Mouse (Mus musculus) liver, adult (tissue): ENCODE measurements around the gene 1110004F10Rik.

Experiments
- GATA4 ChIP-seq: IDR thresholded peaks from 2 replicates; pipeline ENCODE4 v1.6.1; 2014; ENCODE audit warnings: mild to moderate bottlenecking, low read length; ENCODE audit not compliant: insufficient replicate concordance

1110004F10Rik gene

DNA sequence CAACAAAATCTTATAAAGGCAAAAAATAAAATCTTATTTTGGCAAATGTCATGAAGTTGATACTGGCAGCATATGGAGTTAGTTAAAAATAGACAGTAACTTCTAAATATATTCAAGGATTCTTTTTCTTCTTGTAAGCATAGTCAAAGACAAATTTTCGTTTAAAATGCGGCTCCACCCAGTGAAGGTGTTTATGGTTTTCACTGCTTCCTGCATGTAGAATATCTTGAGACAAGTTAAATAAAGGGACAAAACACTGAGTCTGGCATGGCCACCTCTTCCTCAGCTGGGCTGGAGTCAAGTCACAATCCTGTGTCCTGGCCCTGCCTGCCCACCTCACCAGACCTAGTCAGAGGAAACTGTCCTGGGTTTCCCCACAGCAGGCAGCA is 84.4 kb downstream of the 1110004F10Rik start:
- no peak for TF ChIP-seq GATA4

DNA sequence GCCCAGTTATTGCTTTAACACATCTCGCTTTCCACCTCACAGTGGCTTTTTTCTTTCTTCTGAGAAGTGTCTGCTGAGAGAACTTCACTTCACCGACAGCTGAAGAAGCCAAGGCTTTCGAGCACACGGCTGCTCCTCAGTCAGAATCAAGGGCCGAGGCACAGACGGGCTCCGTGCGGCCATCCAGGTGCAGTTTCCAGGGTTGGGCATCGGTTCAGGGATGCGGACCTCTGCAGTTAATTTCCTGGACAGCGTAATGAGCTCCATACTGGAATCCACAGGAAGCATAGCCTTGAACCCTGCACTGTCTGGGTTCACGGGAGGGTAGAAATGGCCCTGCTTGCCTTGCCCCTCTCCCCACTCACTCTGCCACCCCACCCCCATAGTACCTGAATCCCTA is 84.9 kb downstream of the 1110004F10Rik start:
- no peak for TF ChIP-seq GATA4

DNA sequence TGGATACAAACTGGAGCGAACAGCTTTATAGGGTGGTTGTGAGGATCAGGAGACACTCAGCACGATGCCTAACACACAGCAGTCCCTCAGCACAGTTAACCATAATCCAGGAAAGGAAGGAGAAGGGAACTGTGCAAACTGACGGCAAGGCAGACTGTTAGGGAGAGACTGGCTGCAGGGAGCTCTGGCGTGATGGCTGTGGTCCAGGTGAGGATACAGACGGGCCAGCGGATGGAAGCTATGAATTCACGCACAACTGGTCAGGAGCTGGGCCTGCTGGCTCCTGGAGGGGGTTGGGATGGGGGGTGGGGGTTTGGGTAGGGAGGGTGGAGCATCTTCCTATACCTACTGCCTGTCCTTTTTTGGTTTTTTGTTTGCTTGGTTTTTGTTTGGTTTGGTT is 86.5 kb downstream of the 1110004F10Rik start:
- no peak for TF ChIP-seq GATA4

DNA sequence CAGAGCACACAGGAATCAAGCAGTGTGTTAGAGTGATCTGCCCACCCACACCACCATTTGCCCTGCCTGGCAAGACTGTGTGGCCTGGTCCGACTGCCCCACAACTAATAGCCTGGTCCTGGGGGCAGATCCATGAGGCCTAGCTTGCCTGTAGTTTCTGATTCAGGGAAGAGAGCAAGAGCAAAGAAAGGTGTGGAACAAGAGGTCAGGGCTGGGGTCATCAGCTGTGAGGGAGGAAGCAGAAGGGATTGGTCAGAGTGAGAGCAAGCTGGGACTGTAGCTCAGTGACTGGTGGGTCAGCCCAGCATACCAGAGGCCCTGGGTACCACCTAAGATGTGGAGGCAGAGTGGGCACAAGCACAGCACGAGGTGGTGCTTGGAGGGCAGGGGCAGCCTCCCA is 87.9 kb downstream of the 1110004F10Rik start:
- TF ChIP-seq GATA4 = no peak

DNA sequence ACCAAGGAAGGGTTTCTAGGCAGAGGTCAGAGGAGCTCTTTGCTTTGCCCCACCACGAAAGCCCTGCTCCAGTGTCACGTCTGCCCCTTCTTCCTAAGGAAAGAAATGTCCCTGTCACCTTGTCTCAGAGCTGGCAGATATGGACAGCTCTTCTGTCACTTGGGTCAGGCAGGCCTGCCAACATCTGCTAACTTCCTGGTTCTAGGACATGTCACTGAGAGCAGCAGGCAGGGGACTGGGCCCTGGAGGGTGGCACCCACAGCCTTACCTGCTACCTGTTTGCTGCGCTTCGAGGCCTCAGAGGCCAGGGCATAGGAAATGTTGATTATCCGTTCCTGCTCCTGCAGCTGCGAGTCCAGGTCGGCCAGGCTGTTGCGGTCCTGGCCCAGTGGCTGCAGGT is 89.1 kb downstream of the 1110004F10Rik start:
- no peak for TF ChIP-seq GATA4

DNA sequence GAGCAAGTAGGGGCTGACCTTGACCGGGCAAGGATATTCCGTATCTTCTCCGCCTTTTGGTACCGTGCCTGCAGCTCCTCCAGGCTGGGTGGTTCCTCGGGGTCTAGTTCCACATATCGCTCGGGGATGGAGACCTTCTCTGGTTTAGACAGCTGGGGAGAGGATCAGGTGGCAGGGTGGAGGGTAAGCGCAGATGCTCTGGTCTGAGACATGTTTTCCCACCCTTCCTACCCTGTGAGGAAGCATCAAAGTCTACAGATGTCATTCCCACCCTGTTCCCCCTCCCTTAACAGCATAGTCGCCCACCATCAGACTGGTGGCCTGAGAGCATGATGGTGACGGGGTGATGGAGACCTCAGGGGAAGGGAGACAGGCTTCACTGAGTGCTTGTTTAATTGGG is 90.2 kb downstream of the 1110004F10Rik start:
- TF ChIP-seq GATA4 = no peak

DNA sequence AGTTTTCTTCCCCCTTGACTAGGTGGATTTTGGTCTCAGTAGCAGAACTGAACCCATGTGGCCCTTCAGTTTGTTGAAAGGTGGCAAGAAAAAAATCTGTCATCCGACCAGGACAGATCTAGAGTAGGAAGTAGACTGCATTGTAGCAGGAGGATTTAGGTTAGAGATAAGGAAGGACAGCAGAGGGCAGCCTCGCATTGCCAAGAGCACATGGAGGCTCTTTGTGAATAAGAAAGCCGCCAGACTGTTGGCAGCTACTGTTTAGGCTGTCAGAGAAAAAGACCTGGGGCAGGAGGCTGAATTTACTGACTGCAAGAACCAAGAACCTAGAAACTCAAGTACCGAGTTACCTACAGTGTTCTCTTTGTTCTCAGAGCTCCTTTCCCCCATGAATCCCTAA is 92.2 kb downstream of the 1110004F10Rik start:
- no peak for TF ChIP-seq GATA4

DNA sequence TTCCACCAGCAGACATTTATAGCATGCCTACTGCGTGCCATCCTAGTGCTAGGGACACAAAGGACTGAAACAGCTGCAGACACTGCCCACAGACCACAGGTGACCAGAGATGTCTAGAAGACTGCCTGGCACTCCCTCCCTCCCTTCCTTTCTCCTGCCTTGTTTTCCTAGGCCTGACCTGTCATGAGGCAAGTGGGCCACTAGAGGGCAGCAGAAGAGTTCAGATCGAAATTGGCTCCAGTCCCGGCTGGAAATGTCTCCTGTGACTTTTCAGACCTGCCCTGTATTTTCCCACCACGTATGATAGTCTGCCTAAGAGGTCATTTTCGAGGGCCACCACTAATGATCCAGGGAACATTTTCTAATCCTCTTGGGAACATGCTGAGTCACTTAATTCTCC is 92.9 kb downstream of the 1110004F10Rik start:
- TF ChIP-seq GATA4 = no peak

DNA sequence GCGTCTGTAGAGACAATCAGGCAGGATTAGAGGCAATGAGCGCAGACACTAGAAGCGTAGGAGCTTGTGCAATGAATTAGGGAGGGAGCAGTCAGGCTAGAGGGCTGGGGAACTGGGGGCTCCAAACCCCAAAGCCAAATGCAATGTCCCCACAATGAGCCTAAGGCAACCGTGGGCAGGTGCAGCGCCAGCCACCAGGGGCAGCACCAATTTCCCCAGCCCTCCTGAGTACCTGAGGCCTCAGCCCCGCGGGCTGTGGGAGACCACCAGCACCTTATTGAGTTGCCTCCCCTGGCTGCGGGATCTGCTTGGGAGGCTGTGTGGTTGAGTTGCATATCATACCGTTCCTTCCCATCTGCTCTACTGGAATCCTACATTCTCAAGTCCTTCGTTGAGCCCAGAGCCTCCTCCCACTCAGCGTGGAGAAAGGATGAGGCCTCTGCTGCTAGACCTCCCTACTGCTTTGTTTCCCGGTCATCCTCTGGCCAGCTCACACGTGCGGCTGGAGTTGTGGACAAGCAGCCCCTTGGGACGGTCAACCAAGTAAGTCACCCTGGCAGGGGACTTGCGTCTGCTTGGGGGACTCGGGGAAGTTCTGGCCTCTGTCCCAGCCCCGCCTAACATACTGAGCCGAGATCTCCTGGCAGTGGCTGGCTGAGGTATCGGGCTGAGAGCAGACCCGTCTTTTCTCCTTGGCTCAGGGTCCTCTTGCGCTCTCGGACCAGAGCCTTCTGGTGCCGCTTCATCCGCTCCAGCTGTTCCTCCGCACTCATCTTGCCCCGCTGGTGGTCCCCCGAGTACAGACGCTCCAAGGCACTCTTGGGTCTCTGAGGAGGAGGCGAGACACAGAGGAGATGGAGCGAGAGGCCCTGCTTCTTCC is 95.5 kb downstream of the 1110004F10Rik start:
- no peak for TF ChIP-seq GATA4

DNA sequence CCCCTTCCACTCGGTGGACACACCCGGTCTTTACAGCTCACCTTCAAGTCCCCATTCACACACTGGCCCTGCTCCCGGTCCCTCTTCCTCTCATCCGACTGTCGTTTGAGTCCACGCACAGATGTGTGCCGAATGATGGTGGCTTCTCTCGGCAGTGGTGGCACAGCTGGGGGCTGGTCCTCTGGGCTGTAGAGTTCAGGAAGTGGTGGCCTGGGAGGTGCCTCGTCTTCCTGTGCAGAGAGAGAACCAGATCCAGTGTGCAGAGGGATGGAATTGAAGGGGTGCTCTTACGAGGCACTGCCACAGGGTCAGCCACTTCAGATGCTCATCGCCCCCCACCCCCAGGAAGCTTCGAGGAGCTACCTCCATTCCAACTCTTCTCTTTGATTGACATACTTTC is 98.0 kb downstream of the 1110004F10Rik start:
- TF ChIP-seq GATA4 = no peak

DNA sequence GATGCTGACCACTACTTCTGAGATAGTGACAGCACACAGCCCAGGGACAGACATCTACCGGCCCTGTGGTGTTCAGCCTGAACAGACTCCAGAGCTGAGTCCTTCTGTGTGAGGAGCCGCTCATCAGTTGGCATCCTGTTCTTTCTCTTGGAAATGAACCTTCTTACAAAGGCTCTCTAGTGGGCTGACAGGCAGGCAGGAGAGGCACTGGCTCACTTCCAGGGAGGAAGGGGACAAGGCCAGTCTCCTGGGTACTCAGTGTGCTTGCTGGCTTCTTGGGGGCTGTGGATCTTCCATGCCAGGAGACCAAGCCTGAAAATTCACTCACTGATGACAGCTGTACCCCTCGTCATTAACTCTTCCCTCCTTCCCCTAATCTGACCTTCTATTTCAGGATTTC is 98.5 kb downstream of the 1110004F10Rik start:
- no peak for TF ChIP-seq GATA4

DNA sequence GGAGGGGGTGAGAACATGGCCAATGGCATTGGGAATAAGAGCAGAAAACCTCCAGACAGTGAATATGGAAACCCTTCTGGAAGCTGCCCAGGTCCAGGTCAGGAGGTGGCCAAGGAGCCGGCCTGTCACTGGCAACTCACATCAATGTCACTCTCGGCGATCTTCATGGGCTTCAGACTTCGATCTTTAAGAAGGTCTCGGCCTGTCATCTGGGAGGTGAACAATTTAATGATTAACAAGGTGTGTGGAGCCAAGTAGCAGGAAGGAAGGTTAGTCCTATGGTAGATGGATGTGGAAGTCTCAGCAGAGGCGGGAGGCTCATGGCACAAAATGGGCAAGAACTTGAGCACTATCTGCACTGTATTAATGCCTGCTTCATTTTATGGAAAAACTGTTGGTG is 105.8 kb downstream of the 1110004F10Rik start:
- no peak for TF ChIP-seq GATA4

DNA sequence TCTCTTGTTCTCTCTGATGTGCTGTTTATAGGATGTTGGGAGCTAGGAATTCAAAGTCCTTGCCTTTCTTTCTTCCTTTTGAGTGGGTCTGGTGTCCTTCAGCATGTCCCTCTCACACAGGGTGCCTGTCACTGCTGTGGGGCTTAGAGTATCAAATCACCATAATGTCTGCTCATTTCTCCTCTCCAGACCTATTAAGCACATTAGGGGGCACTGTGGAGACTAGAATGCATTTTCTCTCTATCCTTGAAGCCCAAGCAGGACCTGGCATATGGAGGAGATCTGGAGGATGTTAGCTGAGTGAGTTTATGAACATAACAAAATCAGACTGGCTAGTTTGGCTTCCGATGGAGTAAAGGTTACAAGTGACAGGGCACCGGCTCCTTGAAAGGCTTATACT is 107.9 kb downstream of the 1110004F10Rik start:
- TF ChIP-seq GATA4 = no peak

DNA sequence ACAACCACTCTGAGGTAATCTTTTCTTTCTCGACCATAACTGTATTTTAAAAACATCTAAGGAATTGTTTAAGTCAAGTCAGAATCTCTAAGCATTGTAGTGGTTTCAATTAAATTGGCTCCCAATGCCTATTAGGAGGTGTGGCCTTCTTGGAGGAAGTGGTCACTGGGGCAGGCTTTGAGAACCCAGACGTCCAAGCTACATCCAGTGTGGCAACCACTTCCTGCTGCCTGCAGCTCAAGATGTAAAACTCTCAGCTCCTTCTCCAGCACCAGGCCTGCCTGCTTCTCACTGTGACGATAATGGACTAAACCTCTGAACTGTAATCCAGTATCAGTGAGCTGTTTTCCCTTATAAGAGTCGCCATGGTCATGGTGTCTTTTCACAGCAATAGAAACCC is 110.4 kb downstream of the 1110004F10Rik start:
- TF ChIP-seq GATA4 = no peak

DNA sequence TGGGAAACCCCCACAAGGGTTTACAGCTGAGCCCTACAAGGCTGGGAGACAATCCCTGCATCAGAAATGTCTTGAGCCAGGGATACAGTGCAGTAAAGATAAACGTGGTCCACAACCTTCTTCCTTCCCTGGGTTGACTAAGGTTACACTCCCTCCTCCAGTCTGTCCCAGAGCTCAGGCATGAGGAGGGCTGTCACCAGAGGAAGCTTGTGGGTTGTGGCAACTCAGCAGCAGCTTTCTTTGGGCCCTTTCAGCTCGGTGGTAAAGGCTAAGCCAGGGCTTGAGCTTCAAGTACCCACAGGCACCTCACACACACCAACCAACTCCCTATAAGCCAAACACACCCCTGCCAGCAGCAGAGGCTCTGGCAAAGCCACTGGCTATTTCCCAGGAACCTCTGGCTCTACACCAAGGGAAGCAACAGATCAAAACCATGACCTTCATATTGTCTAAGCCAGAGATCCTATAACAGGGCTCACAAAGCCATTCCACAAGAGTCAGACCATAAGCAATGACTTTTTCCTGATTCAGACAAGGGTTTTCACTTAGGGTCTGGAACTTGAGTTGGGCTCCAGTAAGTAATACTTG is 114.7 kb downstream of the 1110004F10Rik start:
- TF ChIP-seq GATA4 = no peak
